Mouse (Mus musculus) kidney, embryonic 15.5 days (tissue): ENCODE data around the gene 2310033P09Rik. TPM values are rescaled to one million over a fixed set of nuclear protein-coding genes. Genes with fewer than 3 reads are reported as not detected.

Experiments used
- ATAC-seq: fragments of 200-750 bp; cut with Nextera tagmentation; replicated peaks from 2 replicates; pipeline ENCODE4 v1.8.0; 2017; ENCODE audit warnings: moderate TSS enrichment; ENCODE audit not compliant: low FRiP score
- H3K27ac ChIP-seq: fragments of 300-500 bp; sonication (generic); 2 replicates; pipeline ENCODE4 v1.5.1; 2015; ENCODE audit warnings: mild to moderate bottlenecking, inconsistent platforms
- H3K27me3 ChIP-seq: fragments of 300-500 bp; sonication (generic); 2 replicates; pipeline ENCODE4 v1.6.1; 2015; ENCODE audit warnings: inconsistent platforms
- H3K36me3 ChIP-seq: fragments of 300-500 bp; sonication (generic); 2 replicates; pipeline ENCODE4 v1.6.1; 2015; ENCODE audit warnings: inconsistent platforms
- H3K4me1 ChIP-seq: fragments of 300-500 bp; sonication (generic); 2 replicates; pipeline ENCODE4 v1.6.1; 2015; ENCODE audit warnings: inconsistent platforms
- H3K4me2 ChIP-seq: fragments of 300-500 bp; sonication (generic); 2 replicates; pipeline ENCODE4 v1.6.1; 2015; ENCODE audit warnings: moderate library complexity, mild to moderate bottlenecking, inconsistent platforms
- H3K4me3 ChIP-seq: fragments of 300-500 bp; sonication (generic); replicated peaks from 2 replicates; pipeline ENCODE4 v1.5.1; 2015; ENCODE audit warnings: mild to moderate bottlenecking, inconsistent platforms
- H3K9ac ChIP-seq: fragments of 300-500 bp; sonication (generic); 2 replicates; pipeline ENCODE4 v1.6.1; 2015; ENCODE audit warnings: mild to moderate bottlenecking, inconsistent platforms
- H3K9me3 ChIP-seq: fragments of 300-500 bp; sonication (generic); replicated peaks from 2 replicates; pipeline ENCODE4 v1.6.1; 2016; ENCODE audit warnings: inconsistent platforms
- whole genome bisulfite sequencing: fragments of 180-500 bp; shearing (Covaris S2); methylation state at CpG from one replicate; pipeline ENCODE4 v1.1.7; 2015; ENCODE audit warnings: mixed read lengths; 5-methylcytosine and 5-hydroxymethylcytosine counted together
- polyA plus RNA-seq: library from polyadenylated mRNA; unstranded; fragments of >200 nt; fragmentation: Nextera tagmentation; extraction: Ambion mirVana; gene quantifications from 2 replicates; pipeline ENCODE4 v1.2.1, GENCODE M21; 2015

Gene 2310033P09Rik
- polyA plus RNA-seq, 1 experiment from 2014 or later = 36.4 TPM

- Histone ChIP-seq H3K9ac (no peak overlapping the region), H3K4me3 (no peak overlapping the region), H3K27me3 (peaks cover 33% of the 10 kb centered on the region), H3K4me2 (no peak overlapping the region), H3K36me3 (no peaks in the 10 kb centered on the region), H3K4me1 (peaks cover 15% of the 10 kb centered on the region; the same call in 1 of the 2 replicates), H3K27ac (no peak overlapping the region), H3K9me3 (no peaks in the 10 kb centered on the region)
- no peak for ATAC-seq
- 78% methylated on average over 4 of the region's 4 CpGs for WGBS
These were observed 31.7 kb downstream of the 2310033P09Rik start for GRCm38 (mm10) chr11:59239796-59240195.

- Histone ChIP-seq H3K27ac (no peak overlapping the region), H3K36me3 (no peaks in the 10 kb centered on the region), H3K4me3 (no peak overlapping the region), H3K9ac (no peak overlapping the region), H3K27me3 (peaks cover 38% of the 10 kb centered on the region), H3K9me3 (no peaks in the 10 kb centered on the region), H3K4me2 (no peak overlapping the region), H3K4me1 (peaks cover 15% of the 10 kb centered on the region; the same call in 1 of the 2 replicates)
- no peak for ATAC-seq
- WGBS = 8% methylated on average over 3 of the region's 3 CpGs
These were observed 33.7 kb downstream of the 2310033P09Rik start for GRCm38 (mm10) chr11:59241841-59242240.

- no peak overlapping the region for H3K4me2 ChIP-seq
- H3K27me3 ChIP-seq = peaks cover 40% of the 10 kb centered on the region
- 8% methylated on average over 6 of the region's 6 CpGs for WGBS
- H3K36me3 ChIP-seq = no peaks in the 10 kb centered on the region
- H3K4me1 ChIP-seq = peaks cover 4% of the 10 kb centered on the region; the same call in 1 of the 2 replicates
- H3K9ac ChIP-seq = no peak overlapping the region
- ATAC-seq = no peak
- no peak overlapping the region for H3K27ac ChIP-seq
- H3K4me3 ChIP-seq = no peak overlapping the region
- H3K9me3 ChIP-seq = no peaks in the 10 kb centered on the region
These were observed 35.7 kb downstream of the 2310033P09Rik start for GRCm38 (mm10) chr11:59243856-59244255.

GRCm38 (mm10) chr11:59248101-59248500 is 40.0 kb downstream of the 2310033P09Rik start:
- no peak for ATAC-seq
- Histone ChIP-seq H3K9me3 (no peaks in the 10 kb centered on the region), H3K4me3 (no peak overlapping the region), H3K27me3 (peaks cover 17% of the 10 kb centered on the region; the same call in 1 of the 2 replicates), H3K4me2 (no peak overlapping the region), H3K9ac (no peak overlapping the region), H3K4me1 (no peaks in the 10 kb centered on the region), H3K36me3 (no peaks in the 10 kb centered on the region), H3K27ac (no peak overlapping the region)
- 59% methylated on average over 10 of the region's 10 CpGs for WGBS

- 81% methylated on average over 7 of the region's 7 CpGs for whole genome bisulfite sequencing
- H3K4me1 ChIP-seq = peaks cover 13% of the 10 kb centered on the region
- H3K9me3 ChIP-seq = no peaks in the 10 kb centered on the region
- H3K27me3 ChIP-seq = peaks cover 31% of the 10 kb centered on the region
- H3K9ac ChIP-seq = no peak overlapping the region
- no peak for ATAC-seq
- no peak overlapping the region for H3K4me2 ChIP-seq
- H3K36me3 ChIP-seq = no peaks in the 10 kb centered on the region
- no peak overlapping the region for H3K4me3 ChIP-seq
- H3K27ac ChIP-seq = no peak overlapping the region
These were observed 51.5 kb downstream of the 2310033P09Rik start for GRCm38 (mm10) chr11:59259647-59260046.

Other genes starting within 250 kb of the 2310033P09Rik start
- gene Trim11, start 230.2 kb upstream of the 2310033P09Rik start, polyA plus RNA-seq = 20.0 and 20.6 TPM in 2 replicates
- 0.60 and 0.66 TPM in 2 replicates for gene Obscn, start 71.9 kb upstream of the 2310033P09Rik start, polyA plus RNA-seq
- 6.1 and 6.9 TPM in 2 replicates for gene Iba57, start 44.6 kb upstream of the 2310033P09Rik start, polyA plus RNA-seq
- 0.22 and 0.27 TPM in 2 replicates for gene Gjc2, start 25.1 kb upstream of the 2310033P09Rik start, polyA plus RNA-seq
- 117 and 120 TPM in 2 replicates for gene Guk1, start 16.1 kb upstream of the 2310033P09Rik start, polyA plus RNA-seq
- 99.6 and 102 TPM in 2 replicates for gene Mrpl55, start 5.8 kb upstream of the 2310033P09Rik start, polyA plus RNA-seq
- gene Arf1, start 19.9 kb downstream of the 2310033P09Rik start, polyA plus RNA-seq = 700 and 709 TPM in 2 replicates
- not detected in 2 replicates for gene Wnt3a, start 82.4 kb downstream of the 2310033P09Rik start, polyA plus RNA-seq
- gene Wnt9a, start 98.6 kb downstream of the 2310033P09Rik start, polyA plus RNA-seq = 1.6 and 2.1 TPM in 2 replicates
- not detected in 2 replicates for gene Prss38, start 167.3 kb downstream of the 2310033P09Rik start, polyA plus RNA-seq
- gene Jmjd4, start 241.7 kb downstream of the 2310033P09Rik start, polyA plus RNA-seq = 13.7 and 13.9 TPM in 2 replicates
- gene Snap47, start 242.9 kb downstream of the 2310033P09Rik start, polyA plus RNA-seq = 111 and 112 TPM in 2 replicates